ENCODE assay signal across 21 mouse cellular contexts in genomic region chr5:129559283-129559682, GRCm38 (mm10). TPM values are rescaled to one million over a fixed set of nuclear protein-coding genes. Genes with fewer than 3 reads are reported as not detected.
DNase-seq lines count a peak whose midpoint lies in the region; ATAC-seq and TF ChIP-seq lines count a peak whose summit lies in the region.
"Had no signal": no experiment of that assay in that cellular context is flagged by ENCODE, and none has a peak within 500 bp of the region (broad histone marks: within the 10 kb centered on the region; RNA-seq: fewer than 3 reads in every experiment).

No protein-coding gene starts in this region.

- peaks cover 91% of the 10 kb centered on the region for H3K36me3 ChIP-seq in forebrain, embryonic 12.5 days (replicated peaks)
- H3K36me3 ChIP-seq in forebrain, embryonic 10.5 days (replicated peaks), result peaks cover 96% of the 10 kb centered on the region
- peaks cover 94% of the 10 kb centered on the region for H3K36me3 ChIP-seq in heart, embryonic 10.5 days

- TF ChIP-seq CTCF in embryonic fibroblast, embryonic 13.5 days (IDR thresholded peaks at IDR 0.05; ENCODE audit: borderline replicate concordance, insufficient read depth, low read length), result no peak

- no peak for DNase-seq in forebrain, embryonic 10.5 days (ENCODE audit: extremely low spot score, low spot score)
- peak; percentile 20 to 23 for DNase-seq in heart, adult 18-20 months
- no peak for DNase-seq in heart, embryonic 10.5 days (ENCODE audit: low spot score)
- DNase-seq in MN1 (ENCODE audit: low spot score), result peak; percentile 32
- DNase-seq in urinary bladder, postnatal 4 days (ENCODE audit: low spot score in 2 of 2), result no peak
- DNase-seq: adrenal gland, postnatal 14 days; B cell, adult 2 months; gastrocnemius, postnatal 36 days; kidney, adult 11 months; kidney, adult 9 months had no signal

- no peak overlapping the region for H3K9ac ChIP-seq in forebrain, embryonic 12.5 days
- H3K9ac ChIP-seq: embryonic facial prominence, embryonic 13.5 days; heart, embryonic 13.5 days; hindbrain, embryonic 12.5 days had no signal

- H3K27me3 ChIP-seq in forebrain, embryonic 12.5 days, result no peaks in the 10 kb centered on the region
- H3K27me3 ChIP-seq in forebrain, embryonic 10.5 days (ENCODE audit: poor library complexity, severe bottlenecking), result no peaks in the 10 kb centered on the region
- no peaks in the 10 kb centered on the region for H3K27me3 ChIP-seq in heart, embryonic 10.5 days (ENCODE audit: insufficient read depth, poor library complexity, severe bottlenecking)
- H3K27me3 ChIP-seq: embryonic facial prominence, embryonic 13.5 days; heart, embryonic 13.5 days; hindbrain, embryonic 12.5 days had no signal

- H3K4me1 ChIP-seq in forebrain, embryonic 12.5 days, result no peaks in the 10 kb centered on the region
- H3K4me1 ChIP-seq in forebrain, embryonic 10.5 days, result no peaks in the 10 kb centered on the region
- H3K4me1 ChIP-seq in heart, embryonic 10.5 days, result no peaks in the 10 kb centered on the region
- no peaks in the 10 kb centered on the region for H3K4me1 ChIP-seq in embryonic fibroblast, embryonic 13.5 days (ENCODE audit: control insufficient read depth, insufficient read depth, low read length)
- H3K4me1 ChIP-seq: embryonic facial prominence, embryonic 13.5 days; heart, embryonic 13.5 days; hindbrain, embryonic 12.5 days had no signal

- H3K4me3 ChIP-seq in forebrain, embryonic 12.5 days (replicated peaks), result no peak overlapping the region
- no peak overlapping the region for H3K4me3 ChIP-seq in forebrain, embryonic 10.5 days
- H3K4me3 ChIP-seq in heart, embryonic 10.5 days, result no peak overlapping the region
- H3K4me3 ChIP-seq in embryonic fibroblast, embryonic 13.5 days (ENCODE audit: insufficient read depth, low read length), result no peak overlapping the region
- H3K4me3 ChIP-seq: embryonic facial prominence, embryonic 13.5 days; heart, adult 2 months; heart, embryonic 13.5 days; hindbrain, embryonic 12.5 days had no signal

- no peak overlapping the region for H3K4me2 ChIP-seq in forebrain, embryonic 12.5 days
- H3K4me2 ChIP-seq: embryonic facial prominence, embryonic 13.5 days; heart, embryonic 13.5 days; hindbrain, embryonic 12.5 days had no signal

- WGBS in forebrain, embryonic 12.5 days, result 67% methylated on average over 11 of the region's 11 CpGs
- WGBS in forebrain, embryonic 10.5 days, result 71% methylated on average over 11 of the region's 11 CpGs
- WGBS in heart, embryonic 10.5 days, result 82% methylated on average over 11 of the region's 11 CpGs

- no peak for TF ChIP-seq POLR2A in embryonic fibroblast, embryonic 13.5 days (IDR thresholded peaks at IDR 0.05; ENCODE audit: low read depth, low read length)

- ATAC-seq in forebrain, embryonic 12.5 days (ENCODE audit: low FRiP score), result no peak
- no peak for ATAC-seq in cerebellum, adult (ENCODE audit: insufficient number of reproducible peaks, low FRiP score, low TSS enrichment)
- ATAC-seq: activated CD4-positive, CD25-positive, alpha-beta regulatory T cell, adult 4 months; CD4-positive, CD25-positive, alpha-beta regulatory T cell, adult 4 months; hindbrain, postnatal 0 days had no signal

- no peaks in the 10 kb centered on the region for H3K9me3 ChIP-seq in forebrain, embryonic 12.5 days
- H3K9me3 ChIP-seq in forebrain, embryonic 10.5 days, result no peaks in the 10 kb centered on the region
- no peaks in the 10 kb centered on the region for H3K9me3 ChIP-seq in heart, embryonic 10.5 days
- H3K9me3 ChIP-seq: embryonic facial prominence, embryonic 13.5 days; G1E; heart, embryonic 13.5 days; hindbrain, embryonic 12.5 days had no signal

- peak overlapping the region; percentile 25; the same call in 1 of the 2 replicates for H3K27ac ChIP-seq in forebrain, embryonic 12.5 days
- H3K27ac ChIP-seq in forebrain, embryonic 10.5 days, result no peak overlapping the region
- no peak overlapping the region for H3K27ac ChIP-seq in heart, embryonic 10.5 days
- peak overlapping the region; percentile 31; the same call in 1 of the 2 replicates for H3K27ac ChIP-seq in embryonic fibroblast, embryonic 13.5 days (ENCODE audit: insufficient read depth, low read length)
- H3K27ac ChIP-seq: embryonic facial prominence, embryonic 13.5 days; heart, adult 2 months; heart, embryonic 13.5 days; hindbrain, embryonic 12.5 days; hindbrain, postnatal 0 days had no signal

RNA-seq across cellular contexts. Expression of gene Mmp17, which starts 24.7 kb away (rescaled TPM):
- 8.4 and 10.4 TPM in 2 replicates for polyA plus RNA-seq in forebrain, embryonic 12.5 days (2016; fragmentation: Nextera tagmentation; extraction: Ambion mirVana)
- polyA plus RNA-seq in forebrain, embryonic 10.5 days (2016; fragmentation: Nextera tagmentation; extraction: Ambion mirVana), result 2.9 and 3.4 TPM in 2 replicates
- under 1 TPM; 0.85 to 0.94 TPM for total RNA-seq in heart, adult 18-20 months (2021)
- polyA plus RNA-seq in heart, embryonic 10.5 days (2016; fragmentation: Nextera tagmentation; extraction: Ambion mirVana), result 0.71 and 1.3 TPM in 2 replicates
- 4.5 and 5.5 TPM in 2 replicates for polyA plus RNA-seq in embryonic fibroblast, embryonic 13.5 days (2011; ENCODE audit: insufficient read length, low read depth, missing spikeins)

RNA-seq across cellular contexts. Expression of gene Sfswap, which starts 58.3 kb away (rescaled TPM):
- polyA plus RNA-seq in forebrain, embryonic 12.5 days (2016; fragmentation: Nextera tagmentation; extraction: Ambion mirVana), result 62.8 and 65.6 TPM in 2 replicates
- polyA plus RNA-seq in forebrain, embryonic 10.5 days (2016; fragmentation: Nextera tagmentation; extraction: Ambion mirVana), result 37.3 and 43.3 TPM in 2 replicates
- 10 to 100 TPM; 23.2 to 29.1 TPM for total RNA-seq in heart, adult 18-20 months (2021)
- polyA plus RNA-seq in heart, embryonic 10.5 days (2016; fragmentation: Nextera tagmentation; extraction: Ambion mirVana), result 27.7 and 40.3 TPM in 2 replicates
- polyA plus RNA-seq in embryonic fibroblast, embryonic 13.5 days (2011; ENCODE audit: insufficient read length, low read depth, missing spikeins), result 65.4 and 76.7 TPM in 2 replicates

Comparison
In these comparisons a context has a peak if more than half of its experiments do, and no peak if none do; other contexts are left out.
1. H3K27ac ChIP-seq: peak in forebrain, embryonic 12.5 days (single experiment) and embryonic fibroblast, embryonic 13.5 days (single experiment); none in forebrain, embryonic 10.5 days (single experiment) and heart, embryonic 10.5 days (single experiment).
2. DNase-seq: peak in heart, adult 18-20 months (2 of 2) and MN1 (single experiment); none in forebrain, embryonic 10.5 days (single experiment), heart, embryonic 10.5 days (single experiment) and urinary bladder, postnatal 4 days (0 of 2).